Mouse (Mus musculus): Measurements from ENCODE around the gene Glud1. TPM values are rescaled to one million over a fixed set of nuclear protein-coding genes. Genes with fewer than 3 reads are reported as not detected.
"Not testable (repeated sequence)": the region's sequence is repeated elsewhere in the genome, so short reads cannot be mapped to it uniquely, and the experiment has no call there.

Gene Glud1
- polyA plus RNA-seq, 1 experiment from 2014 or later: 84.0 TPM

DNA sequence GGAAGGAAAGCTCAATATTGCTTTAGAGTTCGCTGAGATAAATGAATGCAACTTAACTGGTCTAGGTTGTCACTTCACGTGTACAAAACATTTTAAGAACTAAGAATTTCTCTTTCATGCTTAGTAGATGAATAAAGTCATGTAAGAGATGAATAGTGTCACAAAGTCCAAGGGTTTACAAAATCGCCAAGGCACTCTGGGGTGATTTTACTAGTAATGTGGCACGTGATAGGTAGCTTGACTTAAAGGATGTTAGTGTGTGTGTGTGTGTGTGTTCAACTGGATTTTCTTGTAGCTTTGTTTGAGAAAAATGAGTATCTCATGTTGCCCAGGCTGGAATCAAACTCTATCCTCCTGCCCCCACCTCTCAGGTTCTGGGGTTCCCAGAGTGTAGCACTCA, 1.3 kb upstream of the Glud1 start:
- 91% methylated on average over 4 of the region's 4 CpGs for WGBS
- no peaks in the 10 kb centered on the region for H3K27me3 ChIP-seq (replicated peaks; ENCODE audit: control insufficient read depth, insufficient read depth, low read length)
- ATAC-seq (no peak), DNase-seq (ENCODE audit: low spot score) (no peak)
- H3K4me2 ChIP-seq (ENCODE audit: low read length): no peak overlapping the region
- no peak overlapping the region for H3K9ac ChIP-seq (ENCODE audit: low read length)
- 0 out of 2 replicates have a peak, but pooled peaks cover 3% of the 10 kb centered on the region for H3K36me3 ChIP-seq (ENCODE audit: control insufficient read depth, insufficient read depth, low read length)
- H3K4me1 ChIP-seq (ENCODE audit: control insufficient read depth, insufficient read depth, low read length): peaks cover 21% of the 10 kb centered on the region
- no peak overlapping the region for H3K27ac ChIP-seq (ENCODE audit: low read depth, low read length)
- no peaks in the 10 kb centered on the region for H3K9me3 ChIP-seq (replicated peaks; ENCODE audit: control insufficient read depth, low read length)
- no peak overlapping the region for H3K4me3 ChIP-seq (ENCODE audit: low read depth, low read length)

DNA sequence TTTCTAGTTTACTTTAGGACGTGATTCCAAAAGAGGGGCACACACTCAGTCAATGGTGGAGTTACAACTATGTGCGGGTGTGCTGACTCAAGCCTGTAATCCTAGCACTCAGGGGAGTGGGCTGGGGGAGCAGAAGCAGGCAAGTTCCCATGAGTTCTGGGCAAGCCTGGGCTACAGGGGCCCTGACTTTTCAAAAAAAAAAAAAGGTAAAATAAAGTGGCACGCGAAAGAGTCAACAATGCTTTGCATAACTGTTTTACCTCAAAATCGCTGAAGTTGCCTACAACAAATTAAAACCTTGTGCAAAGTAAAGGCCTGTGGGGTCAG, 657 bp upstream of the Glud1 start:
- Histone ChIP-seq H3K9me3 (replicated peaks; ENCODE audit: control insufficient read depth, low read length) (no peaks in the 10 kb centered on the region), H3K36me3 (ENCODE audit: control insufficient read depth, insufficient read depth, low read length) (0 out of 2 replicates have a peak, but pooled peaks cover 3% of the 10 kb centered on the region), H3K9ac (ENCODE audit: low read length) (peak overlapping the region; percentile 96), H3K4me2 (ENCODE audit: low read length) (peak overlapping the region; percentile 79), H3K27me3 (replicated peaks; ENCODE audit: control insufficient read depth, insufficient read depth, low read length) (no peaks in the 10 kb centered on the region), H3K27ac (ENCODE audit: low read depth, low read length) (peak overlapping the region; percentile 92), H3K4me1 (ENCODE audit: control insufficient read depth, insufficient read depth, low read length) (peaks cover 21% of the 10 kb centered on the region), H3K4me3 (ENCODE audit: low read depth, low read length) (peak overlapping the region; percentile 96)
- ATAC-seq (no peak), DNase-seq (ENCODE audit: low spot score) (no peak)
- WGBS: 9% methylated on average over 5 of the region's 5 CpGs

DNA sequence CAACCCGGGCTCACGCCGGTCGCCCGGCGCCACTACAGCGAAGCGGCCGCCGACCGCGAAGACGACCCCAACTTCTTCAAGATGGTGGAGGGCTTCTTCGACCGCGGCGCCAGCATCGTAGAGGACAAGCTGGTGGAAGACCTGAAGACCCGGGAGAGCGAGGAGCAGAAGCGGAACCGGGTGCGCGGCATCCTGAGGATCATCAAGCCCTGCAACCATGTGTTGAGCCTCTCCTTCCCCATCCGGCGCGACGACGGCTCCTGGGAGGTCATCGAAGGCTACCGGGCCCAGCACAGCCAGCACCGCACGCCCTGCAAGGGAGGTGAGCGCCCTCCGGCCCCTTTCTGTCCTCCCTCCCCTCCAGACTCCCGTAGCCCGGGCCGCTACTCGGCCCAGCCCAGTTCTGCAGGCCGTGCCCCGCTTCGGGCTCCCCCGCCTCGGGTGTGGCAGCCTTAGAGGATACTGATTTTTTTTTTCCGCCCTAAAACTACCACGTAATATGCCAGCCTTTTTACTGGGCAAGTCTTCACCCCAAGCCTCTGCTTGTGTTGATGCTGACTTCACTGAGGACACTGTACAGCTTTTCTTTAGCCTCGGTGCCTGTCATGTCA, 599 bp downstream of the Glud1 start:
- Histone ChIP-seq H3K27me3 (replicated peaks; ENCODE audit: control insufficient read depth, insufficient read depth, low read length) (no peaks in the 10 kb centered on the region), H3K9ac (ENCODE audit: low read length) (peak overlapping the region; percentile 96), H3K36me3 (ENCODE audit: control insufficient read depth, insufficient read depth, low read length) (0 out of 2 replicates have a peak, but pooled peaks cover 3% of the 10 kb centered on the region), H3K9me3 (replicated peaks; ENCODE audit: control insufficient read depth, low read length) (no peaks in the 10 kb centered on the region), H3K4me2 (ENCODE audit: low read length) (peak overlapping the region; percentile 79), H3K27ac (ENCODE audit: low read depth, low read length) (peak overlapping the region; percentile 92), H3K4me3 (ENCODE audit: low read depth, low read length) (peak overlapping the region; percentile 96), H3K4me1 (ENCODE audit: control insufficient read depth, insufficient read depth, low read length) (peaks cover 21% of the 10 kb centered on the region)
- DNase-seq (ENCODE audit: low spot score) (peak; percentile 37), ATAC-seq (peak; percentile 31)
- 0% methylated on average over 40 of the region's 47 CpGs for WGBS

DNA sequence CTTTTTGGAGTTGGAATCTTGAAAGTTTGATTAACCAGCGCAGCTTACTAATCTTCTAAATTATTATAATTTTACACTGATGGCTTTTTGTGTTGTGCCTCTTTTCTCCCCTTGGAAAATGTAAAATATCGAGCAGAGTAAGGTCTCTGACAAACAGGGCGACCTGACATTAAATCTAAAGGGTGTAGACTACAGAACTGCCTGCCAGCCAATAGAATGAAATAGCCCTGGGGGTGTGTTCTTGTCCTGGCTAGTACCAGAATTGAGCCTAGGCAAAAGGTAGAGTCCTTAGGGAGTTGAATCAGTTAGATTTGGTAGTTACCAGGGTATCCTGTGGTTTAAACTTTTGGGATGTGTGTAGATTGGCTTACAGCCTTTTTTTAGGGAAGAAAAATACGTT, 1.2 kb downstream of the Glud1 start:
- no peaks in the 10 kb centered on the region for H3K27me3 ChIP-seq (replicated peaks; ENCODE audit: control insufficient read depth, insufficient read depth, low read length)
- H3K4me2 ChIP-seq (ENCODE audit: low read length): peak overlapping the region; percentile 79
- DNase-seq (ENCODE audit: low spot score) (peak; percentile 50), ATAC-seq (no peak)
- WGBS: 6% methylated on average over 4 of the region's 4 CpGs
- no peaks in the 10 kb centered on the region for H3K9me3 ChIP-seq (replicated peaks; ENCODE audit: control insufficient read depth, low read length)
- H3K4me1 ChIP-seq (ENCODE audit: control insufficient read depth, insufficient read depth, low read length): peaks cover 21% of the 10 kb centered on the region
- H3K36me3 ChIP-seq (ENCODE audit: control insufficient read depth, insufficient read depth, low read length): 0 out of 2 replicates have a peak, but pooled peaks cover 3% of the 10 kb centered on the region
- no peak overlapping the region for H3K27ac ChIP-seq (ENCODE audit: low read depth, low read length)
- H3K9ac ChIP-seq (ENCODE audit: low read length): peak overlapping the region; percentile 96
- H3K4me3 ChIP-seq (ENCODE audit: low read depth, low read length): peak overlapping the region; percentile 96

DNA sequence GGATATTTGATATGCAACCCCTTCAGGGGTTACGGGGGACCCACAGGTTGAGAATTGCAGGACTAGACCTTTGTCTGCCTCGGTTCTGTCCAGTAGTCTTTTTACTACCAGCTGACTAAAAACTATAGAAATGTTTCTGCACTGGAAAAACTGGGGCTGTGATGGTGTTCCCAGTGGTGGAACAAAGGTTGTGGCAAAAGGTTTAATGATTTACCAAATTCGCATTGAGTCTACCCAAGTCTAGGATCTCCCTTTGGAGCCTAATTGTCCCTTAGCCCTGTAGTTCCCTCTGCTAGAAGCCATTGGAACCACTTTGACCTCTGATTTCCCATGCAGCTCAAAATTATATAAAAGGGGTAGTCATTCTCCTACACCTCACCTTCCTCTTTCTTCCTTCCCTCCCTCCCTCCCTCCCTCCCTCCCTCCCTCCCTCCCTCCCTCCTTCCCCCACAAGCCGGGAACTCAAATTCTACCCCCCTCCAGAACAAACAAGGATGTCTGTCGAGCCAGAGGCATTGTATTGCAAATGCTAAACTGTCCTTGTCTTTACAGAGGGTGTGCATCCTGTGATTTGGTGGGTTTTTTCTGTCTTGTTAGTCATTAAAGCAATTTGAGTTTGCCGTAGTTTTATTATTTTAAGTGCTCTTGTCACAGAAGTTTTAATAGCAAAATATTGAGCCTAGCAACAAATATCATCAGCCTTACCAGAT, 2.0 kb downstream of the Glud1 start:
- H3K9me3 ChIP-seq (replicated peaks; ENCODE audit: control insufficient read depth, low read length): no peaks in the 10 kb centered on the region
- WGBS: 21% methylated on average over 5 of the region's 6 CpGs
- H3K9ac ChIP-seq (ENCODE audit: low read length): peak overlapping the region; percentile 96
- H3K36me3 ChIP-seq (ENCODE audit: control insufficient read depth, insufficient read depth, low read length): 0 out of 2 replicates have a peak, but pooled peaks cover 3% of the 10 kb centered on the region
- ATAC-seq (no peak), DNase-seq (ENCODE audit: low spot score) (peak; percentile 11)
- no peak overlapping the region for H3K27ac ChIP-seq (ENCODE audit: low read depth, low read length)
- no peaks in the 10 kb centered on the region for H3K27me3 ChIP-seq (replicated peaks; ENCODE audit: control insufficient read depth, insufficient read depth, low read length)
- peaks cover 21% of the 10 kb centered on the region for H3K4me1 ChIP-seq (ENCODE audit: control insufficient read depth, insufficient read depth, low read length)
- H3K4me3 ChIP-seq (ENCODE audit: low read depth, low read length): peak overlapping the region; percentile 96
- peak overlapping the region; percentile 79 for H3K4me2 ChIP-seq (ENCODE audit: low read length)

DNA sequence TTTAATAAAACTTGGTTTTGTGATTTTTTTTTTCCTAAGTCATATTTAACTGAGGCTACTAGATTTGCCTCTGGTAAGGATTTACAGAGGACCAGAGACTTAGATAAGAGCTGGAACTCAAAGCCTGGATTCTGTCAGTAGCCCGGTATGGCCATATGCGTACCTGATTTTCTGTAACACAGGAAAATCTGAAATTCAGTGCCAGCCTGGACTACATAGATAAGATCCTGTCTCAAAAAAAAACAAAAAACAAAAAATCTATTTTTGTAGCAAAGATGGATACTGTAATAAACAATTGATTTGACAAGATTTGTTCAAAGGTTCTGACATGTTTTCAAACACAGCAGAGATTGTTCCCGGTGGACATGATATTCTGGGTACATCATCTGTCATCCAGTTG, 3.1 kb downstream of the Glud1 start:
- no peak overlapping the region for H3K4me3 ChIP-seq (ENCODE audit: low read depth, low read length)
- peaks cover 21% of the 10 kb centered on the region for H3K4me1 ChIP-seq (ENCODE audit: control insufficient read depth, insufficient read depth, low read length)
- H3K27ac ChIP-seq (ENCODE audit: low read depth, low read length): no peak overlapping the region
- peak overlapping the region; percentile 79; the same call in 1 of the 2 replicates for H3K4me2 ChIP-seq (ENCODE audit: low read length)
- H3K36me3 ChIP-seq (ENCODE audit: control insufficient read depth, insufficient read depth, low read length): 0 out of 2 replicates have a peak, but pooled peaks cover 3% of the 10 kb centered on the region
- WGBS: 87% methylated on average over 3 of the region's 3 CpGs
- H3K9me3 ChIP-seq (replicated peaks; ENCODE audit: control insufficient read depth, low read length): no peaks in the 10 kb centered on the region
- no peak overlapping the region for H3K9ac ChIP-seq (ENCODE audit: low read length)
- no peak for ATAC-seq
- H3K27me3 ChIP-seq (replicated peaks; ENCODE audit: control insufficient read depth, insufficient read depth, low read length): no peaks in the 10 kb centered on the region
- no peak for DNase-seq (ENCODE audit: low spot score)

DNA sequence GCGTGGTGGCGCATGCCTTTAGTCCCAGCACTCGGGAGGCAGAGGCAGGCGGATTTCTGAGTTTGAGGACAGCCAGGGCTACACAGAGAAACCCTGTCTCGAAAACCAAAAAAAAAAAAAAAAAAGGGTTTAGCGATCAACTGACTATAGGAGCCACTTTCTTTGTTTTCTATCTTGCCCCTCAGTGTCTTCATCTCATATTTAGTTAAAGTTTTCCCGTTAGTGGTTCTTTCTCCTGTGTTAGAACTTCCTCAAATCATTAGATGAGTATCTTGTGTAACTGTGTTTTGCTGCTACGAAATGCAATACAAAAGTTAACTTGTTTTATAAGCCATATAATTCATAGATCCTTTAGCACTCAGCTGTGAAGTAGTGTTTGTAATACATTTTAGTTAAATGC, 3.9 kb downstream of the Glud1 start:
- H3K36me3 ChIP-seq (ENCODE audit: control insufficient read depth, insufficient read depth, low read length); H3K4me2 ChIP-seq (ENCODE audit: low read length); H3K9me3 ChIP-seq (replicated peaks; ENCODE audit: control insufficient read depth, low read length); H3K4me3 ChIP-seq (ENCODE audit: low read depth, low read length); H3K27me3 ChIP-seq (replicated peaks; ENCODE audit: control insufficient read depth, insufficient read depth, low read length); H3K9ac ChIP-seq (ENCODE audit: low read length); DNase-seq (ENCODE audit: low spot score); H3K27ac ChIP-seq (ENCODE audit: low read depth, low read length); ATAC-seq: not testable (repeated sequence)
- H3K4me1 ChIP-seq (ENCODE audit: control insufficient read depth, insufficient read depth, low read length): peaks cover 21% of the 10 kb centered on the region
- WGBS: 92% methylated on average over 8 of the region's 8 CpGs

DNA sequence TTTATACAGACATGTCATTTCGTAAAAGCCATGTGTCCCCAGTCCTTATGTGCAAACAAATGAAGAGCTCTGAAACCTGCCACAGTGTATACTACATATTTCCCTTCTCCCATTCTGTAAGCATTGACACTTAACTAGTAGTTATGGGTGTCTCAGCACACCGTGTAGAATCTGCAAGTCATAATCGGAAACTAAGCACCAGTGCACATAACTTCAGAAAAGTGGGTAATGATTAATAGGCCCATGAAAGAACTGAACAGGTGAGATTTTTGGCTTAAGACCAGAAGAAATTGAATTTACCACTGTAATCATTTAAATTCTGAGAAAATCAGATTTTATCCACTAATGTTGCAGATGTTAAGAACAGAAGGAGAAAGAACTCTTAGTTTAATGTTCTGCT, 4.3 kb downstream of the Glud1 start:
- Histone ChIP-seq H3K4me3 (ENCODE audit: low read depth, low read length) (no peak overlapping the region), H3K4me2 (ENCODE audit: low read length) (no peak overlapping the region), H3K9ac (ENCODE audit: low read length) (no peak overlapping the region), H3K27ac (ENCODE audit: low read depth, low read length) (no peak overlapping the region), H3K9me3 (replicated peaks; ENCODE audit: control insufficient read depth, low read length) (no peaks in the 10 kb centered on the region), H3K4me1 (ENCODE audit: control insufficient read depth, insufficient read depth, low read length) (peaks cover 21% of the 10 kb centered on the region), H3K27me3 (replicated peaks; ENCODE audit: control insufficient read depth, insufficient read depth, low read length) (no peaks in the 10 kb centered on the region), H3K36me3 (ENCODE audit: control insufficient read depth, insufficient read depth, low read length) (peaks cover 4% of the 10 kb centered on the region)
- DNase-seq (ENCODE audit: low spot score) (no peak), ATAC-seq (no peak)
- 89% methylated on average over 3 of the region's 3 CpGs for WGBS

DNA sequence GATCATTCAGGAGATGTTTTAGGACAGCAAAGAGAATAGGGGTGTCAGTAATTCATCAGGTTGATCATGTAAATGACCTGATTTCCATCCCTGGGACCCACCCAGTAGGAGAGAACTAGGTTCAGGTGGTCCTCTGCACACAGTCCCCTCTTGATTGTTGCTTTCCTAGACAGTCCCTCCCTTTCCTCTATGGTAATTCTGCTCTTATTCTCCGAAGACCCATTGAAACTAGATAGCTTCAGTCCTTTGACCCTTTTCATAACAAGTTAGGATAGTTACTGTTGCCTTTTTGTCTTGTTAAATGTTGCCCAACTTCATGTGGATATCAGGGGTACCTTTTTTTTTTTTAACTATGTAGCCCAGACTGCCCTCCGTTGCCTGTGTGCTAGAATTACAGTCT, 5.8 kb downstream of the Glud1 start:
- Histone ChIP-seq H3K27ac (ENCODE audit: low read depth, low read length) (no peak overlapping the region), H3K4me2 (ENCODE audit: low read length) (no peak overlapping the region), H3K4me3 (ENCODE audit: low read depth, low read length) (no peak overlapping the region), H3K4me1 (ENCODE audit: control insufficient read depth, insufficient read depth, low read length) (peaks cover 21% of the 10 kb centered on the region), H3K9ac (ENCODE audit: low read length) (no peak overlapping the region), H3K36me3 (ENCODE audit: control insufficient read depth, insufficient read depth, low read length) (peaks cover 15% of the 10 kb centered on the region), H3K27me3 (replicated peaks; ENCODE audit: control insufficient read depth, insufficient read depth, low read length) (no peaks in the 10 kb centered on the region), H3K9me3 (replicated peaks; ENCODE audit: control insufficient read depth, low read length) (no peaks in the 10 kb centered on the region)
- DNase-seq (ENCODE audit: low spot score): no peak
- 94% methylated on average over 2 of the region's 2 CpGs for WGBS
- no peak for ATAC-seq
